Mouse (Mus musculus): ENCODE results near the gene Gpr88.

GRCm38 (mm10) chr3:116232763-116233162, 20.5 kb downstream of the Gpr88 start:
- TF ChIP-seq CTCF (IDR thresholded peaks at IDR 0.05; ENCODE audit: control insufficient read depth, insufficient read depth, low read length) (no peak), POLR2A (IDR thresholded peaks at IDR 0.05; ENCODE audit: borderline replicate concordance, control insufficient read depth, low read depth, low read length) (no peak)

All from bone marrow, adult 2 months (tissue).